Mouse (Mus musculus) thymus, adult 2 months (tissue): ENCODE results near the gene Ppm1f.

Source experiments
- CTCF ChIP-seq: fragments of 200-500 bp; IDR thresholded peaks from 2 replicates; pipeline ENCODE4 v1.5.1; 2012; ENCODE audit warnings: mild to moderate bottlenecking, control low read depth, low read length, moderate library complexity, borderline replicate concordance; ENCODE audit not compliant: control insufficient read depth, poor library complexity, insufficient read depth; ENCODE audit errors: extremely low read depth
- POLR2A ChIP-seq: fragments of 200-500 bp; IDR thresholded peaks from 2 replicates; pipeline ENCODE4 v1.6.1; 2012; ENCODE audit warnings: mild to moderate bottlenecking, low read length, control low read depth, moderate library complexity; ENCODE audit not compliant: control insufficient read depth, poor library complexity, insufficient read depth; ENCODE audit errors: extremely low read depth

DNA sequence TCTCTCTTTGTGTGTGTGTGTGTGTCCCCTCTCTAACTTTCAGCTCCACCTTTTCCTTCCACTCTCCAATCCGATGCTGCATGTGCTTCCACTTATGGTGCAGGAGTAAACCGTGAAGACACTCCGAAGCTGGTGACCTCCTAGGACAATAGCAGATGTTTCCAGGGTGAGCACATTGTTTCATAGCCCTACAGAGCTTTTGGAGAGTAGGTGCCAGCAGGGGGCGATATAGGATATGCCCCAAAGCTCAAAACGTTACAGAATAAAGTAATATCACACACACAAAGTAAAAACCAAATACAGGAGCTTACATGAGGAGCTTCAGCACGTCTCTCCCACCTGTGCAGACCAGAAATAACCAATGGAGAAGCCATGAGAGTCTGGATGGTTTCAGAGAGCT is 41.4 kb upstream of the Ppm1f start:
- TF ChIP-seq POLR2A (no peak), CTCF (no peak)
